Mouse (Mus musculus): ENCODE data around the gene Map3k10.
"Not testable (repeated sequence)": the region's sequence is repeated elsewhere in the genome, so short reads cannot be mapped to it uniquely, and the experiment has no call there.

The Map3k10 gene

GRCm38 (mm10) chr7:27654607-27655276 lies 19.7 kb downstream of the Map3k10 start:
- DNase-seq: peak; percentile 45

GRCm38 (mm10) chr7:27653681-27654437 lies 20.5 kb downstream of the Map3k10 start, which contains the start of gene Ttc9b:
Gene Ttc9b (plus strand): TSS chr7:27653915.
- peak; percentile 77 for DNase-seq

DNA sequence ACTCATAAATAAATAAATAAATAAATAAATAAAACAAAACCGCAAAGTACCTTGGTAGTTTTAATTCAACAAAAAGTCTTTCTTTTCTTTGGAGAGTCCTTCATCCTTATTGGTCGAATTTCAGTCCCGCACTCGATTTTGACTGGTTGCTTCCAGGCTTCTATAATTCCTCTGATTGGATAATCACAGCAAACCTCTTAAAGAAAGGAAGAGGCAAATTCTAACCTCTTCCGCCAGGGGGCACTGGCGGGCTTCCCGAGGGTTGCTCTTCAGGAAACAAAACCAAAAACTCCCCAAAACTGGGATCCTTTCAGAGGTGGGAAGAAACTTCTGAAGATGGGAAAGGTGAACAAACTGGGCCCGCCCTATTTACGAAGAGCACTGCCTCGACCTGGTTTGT lies 23.4 kb downstream of the Map3k10 start:
- peak; percentile 75 for DNase-seq

- DNase-seq: no peak
These were observed 24.7 kb downstream of the Map3k10 start for GRCm38 (mm10) chr7:27649723-27650122.

DNA sequence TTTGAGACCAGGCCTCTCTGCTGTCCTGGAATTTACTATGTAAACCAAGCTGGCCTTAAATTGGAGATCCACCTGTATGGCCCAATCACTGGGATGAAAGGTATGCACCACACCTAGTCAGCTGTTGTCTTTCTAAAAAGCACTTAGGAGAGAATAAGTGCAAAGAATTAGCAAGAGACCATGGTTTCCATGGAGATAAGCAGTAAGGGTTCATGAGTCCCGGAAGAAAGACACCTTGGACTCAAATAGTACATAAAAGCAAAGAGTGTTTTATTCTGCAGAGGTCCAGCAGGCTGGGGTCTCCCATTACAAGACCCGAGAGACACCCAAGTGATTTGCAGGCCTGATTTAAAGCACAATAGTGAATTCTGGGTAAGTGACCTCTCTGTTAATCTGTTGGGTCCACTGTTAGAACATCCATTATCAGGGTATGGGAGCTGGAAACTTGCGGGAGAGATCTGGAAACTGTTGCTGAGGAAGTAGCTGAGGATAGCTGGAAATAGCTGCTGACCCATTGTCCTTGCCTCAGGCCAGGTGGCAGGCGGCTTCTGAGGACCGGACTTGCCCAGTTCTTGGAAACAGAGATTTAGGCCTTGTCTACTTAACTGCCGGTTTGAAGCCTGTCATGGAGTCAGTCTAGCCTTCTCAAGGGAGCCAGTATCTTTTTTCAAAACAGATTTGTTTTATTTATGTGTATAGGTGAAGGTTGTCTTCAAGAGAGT lies 27.0 kb downstream of the Map3k10 start:
- no peak for DNase-seq

DNA sequence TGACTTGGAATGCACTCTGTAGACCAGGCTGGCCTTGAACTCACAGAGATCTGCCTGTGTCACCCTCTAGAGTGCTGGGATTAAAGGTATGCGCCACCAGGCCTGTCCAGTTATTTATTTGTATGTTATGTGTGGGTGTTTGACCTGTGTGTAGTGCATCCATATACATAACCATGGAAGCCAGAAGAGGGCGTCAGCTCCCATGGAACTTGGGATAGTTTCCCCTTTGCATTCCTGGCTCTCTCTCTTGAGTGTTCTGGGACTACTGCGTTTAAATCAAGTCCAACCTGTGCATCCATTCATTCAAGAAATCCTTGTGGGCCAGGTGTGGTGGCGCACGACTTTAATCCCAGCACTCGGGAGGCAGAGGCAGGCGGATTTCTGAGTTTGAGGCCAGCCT lies 27.9 kb downstream of the Map3k10 start:
- no peak for DNase-seq

DNA sequence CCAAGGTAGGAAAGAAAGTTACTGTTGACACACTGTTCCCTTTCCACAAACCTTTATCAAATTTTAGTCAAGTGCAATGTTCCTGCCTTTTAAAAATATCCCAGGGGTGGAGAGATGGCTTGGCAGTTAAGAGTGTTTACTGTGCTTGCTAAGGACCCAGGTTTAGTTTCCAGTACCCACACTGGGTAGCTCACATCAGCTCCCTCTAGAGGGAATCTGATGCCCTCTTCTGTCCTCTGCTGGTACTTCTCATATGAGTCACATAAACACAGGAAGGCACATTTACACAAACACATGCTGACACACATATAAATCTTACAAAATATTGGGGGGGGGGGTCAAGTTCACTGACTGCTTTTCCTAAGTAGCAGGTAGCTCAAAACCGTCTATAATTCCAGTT lies 29.9 kb downstream of the Map3k10 start:
- DNase-seq: no peak

DNA sequence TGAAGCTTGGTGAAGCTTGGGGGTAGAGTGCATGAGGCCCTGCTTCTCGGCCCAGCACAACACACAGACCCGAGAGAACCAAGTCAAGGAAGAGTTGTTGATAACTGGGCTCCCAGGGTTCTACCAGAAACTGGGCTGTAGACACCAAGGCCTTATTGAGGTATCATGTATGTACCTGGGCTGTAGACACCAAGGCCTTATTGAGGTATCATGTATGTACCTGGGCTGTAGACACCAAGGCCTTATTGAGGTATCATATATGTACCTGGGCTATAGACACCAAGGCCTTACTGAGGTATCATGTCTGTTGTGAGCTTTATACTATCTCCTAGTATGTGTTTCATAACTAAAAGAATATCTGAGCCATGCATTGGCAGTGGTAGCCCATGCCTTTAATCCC lies 39.3 kb downstream of the Map3k10 start:
- not testable (repeated sequence) for DNase-seq

- no peak for DNase-seq
These were observed 39.7 kb downstream of the Map3k10 start for GRCm38 (mm10) chr7:27634691-27635090.

- no peak for DNase-seq
These were observed 41.2 kb downstream of the Map3k10 start for GRCm38 (mm10) chr7:27633166-27633565.

DNA sequence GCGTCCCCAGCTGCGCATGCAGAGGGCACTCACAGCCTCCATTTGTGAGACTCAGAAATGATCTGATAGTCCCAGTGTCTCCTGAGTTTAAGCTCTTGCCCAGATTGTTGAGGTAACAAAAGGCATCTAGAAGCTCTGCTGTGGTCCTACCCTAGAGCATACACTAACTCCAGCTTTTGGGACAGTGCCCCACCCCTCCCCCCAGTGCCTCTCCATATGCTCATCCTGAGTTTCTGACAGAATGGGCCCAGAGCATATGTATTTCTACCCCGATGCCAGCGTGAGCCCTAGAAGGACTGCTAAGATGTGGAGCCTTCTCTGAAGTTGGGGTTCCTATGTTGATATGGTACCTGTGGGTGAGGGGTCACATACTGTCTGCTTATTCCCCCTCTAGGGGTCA lies 43.0 kb downstream of the Map3k10 start:
- no peak for DNase-seq

DNA sequence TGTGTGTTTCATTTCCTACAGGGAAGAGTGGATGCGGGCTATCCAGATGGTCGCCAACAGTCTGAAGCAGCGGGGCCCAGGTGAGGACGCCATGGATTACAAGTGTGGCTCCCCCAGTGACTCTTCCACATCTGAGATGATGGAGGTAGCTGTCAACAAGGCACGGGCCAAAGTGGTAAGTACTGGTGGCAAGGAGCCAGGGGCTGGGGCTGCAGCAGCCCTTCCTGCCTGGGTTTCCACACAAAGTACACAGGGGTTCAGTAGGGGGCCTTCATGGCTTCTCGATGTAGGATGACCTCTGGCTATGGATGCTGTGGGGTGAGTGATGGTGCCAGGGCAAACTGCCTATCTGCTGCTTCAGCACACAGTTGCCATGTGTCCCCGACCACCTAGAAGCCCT lies 45.6 kb downstream of the Map3k10 start:
- not testable (repeated sequence) for DNase-seq

DNA sequence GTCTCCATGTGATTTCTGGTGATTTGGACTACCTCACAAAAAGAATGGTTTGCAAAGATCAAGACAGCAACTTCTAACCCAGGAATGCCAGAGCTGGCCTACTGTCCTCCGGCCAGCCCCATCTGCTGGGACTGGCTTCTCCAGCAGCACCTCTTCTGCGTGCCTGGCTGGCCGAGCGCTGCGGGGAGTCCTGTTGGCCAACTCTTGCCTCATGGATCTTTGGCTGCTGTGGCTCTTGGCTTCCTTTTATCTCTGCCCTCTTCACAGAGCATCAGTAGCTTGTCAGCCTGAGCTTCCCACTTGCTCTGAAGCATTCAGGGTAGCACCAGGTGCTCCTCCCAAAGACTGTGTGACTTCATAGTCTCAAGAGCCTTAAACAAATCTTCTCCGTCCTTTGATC lies 46.2 kb downstream of the Map3k10 start:
- DNase-seq: no peak

- no peak for DNase-seq
These were observed 46.7 kb downstream of the Map3k10 start for GRCm38 (mm10) chr7:27627707-27628106.

DNA sequence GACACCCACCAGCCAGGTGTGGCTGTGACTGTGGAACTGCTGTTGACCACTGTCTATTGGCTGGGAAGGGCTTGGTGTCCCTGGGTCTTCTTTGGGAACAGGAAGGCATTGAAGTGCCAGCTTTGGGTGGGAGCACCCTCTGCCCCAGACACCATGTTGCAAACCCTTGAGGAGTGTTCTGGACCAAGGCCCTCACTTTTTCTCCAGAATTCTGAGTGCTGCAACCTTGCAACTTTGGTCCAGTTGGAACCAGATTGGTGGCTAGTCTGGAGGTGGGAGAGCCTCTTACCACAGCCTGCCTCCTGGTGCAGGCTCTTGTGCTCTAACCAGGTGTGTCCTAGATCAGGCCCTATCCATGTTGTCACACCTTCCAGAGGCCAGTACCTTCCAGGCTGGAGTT lies 49.4 kb downstream of the Map3k10 start:
- no peak for DNase-seq

DNA sequence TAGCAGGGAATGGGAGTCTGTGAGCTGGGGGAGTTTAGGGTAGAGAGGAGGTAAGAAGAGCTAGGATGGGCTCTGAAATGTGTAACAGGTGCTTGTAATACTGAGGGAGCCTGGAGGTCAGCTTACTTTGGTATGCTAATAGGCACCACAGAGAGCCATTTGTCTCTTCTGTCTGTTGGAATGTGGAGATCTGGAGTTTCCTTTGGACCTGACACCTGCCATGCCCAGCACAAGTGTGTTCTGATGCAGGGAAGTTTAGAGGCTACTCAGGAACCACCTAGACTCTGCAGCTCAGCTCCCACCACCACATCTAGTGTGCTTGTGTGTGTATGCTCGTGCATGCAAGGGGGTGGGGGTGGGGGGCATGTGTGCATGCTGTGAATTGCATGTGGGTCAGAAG lies 52.2 kb downstream of the Map3k10 start:
- no peak for DNase-seq

GRCm38 (mm10) chr7:27621028-27621427 lies 53.4 kb downstream of the Map3k10 start:
- no peak for DNase-seq

- no peak for DNase-seq
These were observed 60.5 kb downstream of the Map3k10 start for GRCm38 (mm10) chr7:27613751-27614499.

- no peak for DNase-seq
These were observed 61.5 kb downstream of the Map3k10 start for GRCm38 (mm10) chr7:27612940-27613339.

- DNase-seq: no peak
These were observed 63.5 kb downstream of the Map3k10 start for GRCm38 (mm10) chr7:27610871-27611270.

DNA sequence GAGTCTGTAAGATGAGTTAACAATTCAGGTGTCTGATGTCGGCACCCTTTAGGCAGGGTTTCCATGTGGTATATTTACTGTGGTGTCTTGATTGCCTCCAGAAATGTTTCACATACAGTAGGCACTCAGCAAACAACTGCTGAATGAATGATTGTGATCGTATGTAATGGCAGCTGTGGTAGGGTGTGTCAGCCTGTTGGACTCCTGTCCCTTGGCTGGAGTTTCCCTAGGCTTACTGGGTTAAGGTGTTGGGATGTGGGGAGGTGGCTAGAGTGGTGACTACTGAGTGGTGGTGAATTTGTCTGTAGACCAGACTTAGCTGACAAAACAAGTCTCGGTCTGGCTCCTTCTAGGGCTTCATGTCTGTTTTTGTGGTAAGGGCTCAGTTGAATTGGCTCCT lies 64.0 kb downstream of the Map3k10 start:
- no peak for DNase-seq

GRCm38 (mm10) chr7:27609688-27610087 lies 64.7 kb downstream of the Map3k10 start:
- peak; percentile 17 for DNase-seq

DNA sequence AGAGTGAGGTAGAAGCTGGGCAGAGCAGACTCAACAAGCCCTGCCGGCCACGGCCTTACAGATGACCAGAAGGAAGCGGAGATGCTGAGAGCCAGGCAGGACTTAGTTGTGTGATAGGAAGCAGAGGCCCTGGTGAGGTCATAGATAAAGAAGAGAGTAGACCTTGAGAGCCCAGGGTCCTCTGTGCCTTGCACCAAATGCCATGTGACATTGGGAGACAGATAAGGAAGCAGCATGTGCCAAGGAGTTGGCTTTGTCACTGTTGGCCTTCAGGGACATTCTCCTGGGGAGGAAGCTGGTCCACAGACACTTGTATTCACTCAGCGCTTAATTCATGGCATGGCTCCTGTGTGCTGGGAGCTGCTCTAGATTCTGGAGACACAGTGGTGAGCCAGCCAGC lies 65.1 kb downstream of the Map3k10 start:
- no peak for DNase-seq

All from thymus, postnatal 14 days (tissue).